Mouse (Mus musculus) midbrain, embryonic 13.5 days (tissue): ENCODE results near the gene Mtmr14. TPM values are rescaled to one million over a fixed set of nuclear protein-coding genes. Genes with fewer than 3 reads are reported as not detected.

Source experiments
- ATAC-seq: fragments of 200-750 bp; cut with Nextera tagmentation; 2 replicates; pipeline ENCODE4 v1.8.0; 2017; ENCODE audit warnings: mild to moderate bottlenecking, moderate TSS enrichment, moderate library complexity
- H3K27ac ChIP-seq: fragments of 300-500 bp; sonication (generic); 2 replicates; pipeline ENCODE4 v1.5.1; 2015; ENCODE audit warnings: inconsistent platforms, mild to moderate bottlenecking, moderate library complexity
- H3K27me3 ChIP-seq: fragments of 300-500 bp; sonication (generic); 2 replicates; pipeline ENCODE4 v1.6.1; 2015; ENCODE audit warnings: mild to moderate bottlenecking, inconsistent platforms
- H3K36me3 ChIP-seq: fragments of 300-500 bp; sonication (generic); 2 replicates; pipeline ENCODE4 v1.6.1; 2015; ENCODE audit warnings: mild to moderate bottlenecking, inconsistent platforms
- H3K4me1 ChIP-seq: fragments of 300-500 bp; sonication (generic); replicated peaks from 2 replicates; pipeline ENCODE4 v1.6.1; 2015; ENCODE audit warnings: inconsistent platforms
- H3K4me2 ChIP-seq: fragments of 300-500 bp; sonication (generic); replicated peaks from 2 replicates; pipeline ENCODE4 v1.6.1; 2015; ENCODE audit warnings: moderate library complexity, mild to moderate bottlenecking, inconsistent platforms
- H3K4me3 ChIP-seq: fragments of 300-500 bp; sonication (generic); replicated peaks from 2 replicates; pipeline ENCODE4 v1.5.1; 2015; ENCODE audit warnings: mild to moderate bottlenecking, inconsistent platforms
- H3K9ac ChIP-seq: fragments of 300-500 bp; sonication (generic); replicated peaks from 2 replicates; pipeline ENCODE4 v1.6.1; 2015; ENCODE audit warnings: mild to moderate bottlenecking, inconsistent platforms
- H3K9me3 ChIP-seq: fragments of 300-500 bp; sonication (generic); 2 replicates; pipeline ENCODE4 v1.6.1; 2016; ENCODE audit warnings: mild to moderate bottlenecking, inconsistent platforms
- WGBS: fragments of 180-500 bp; shearing (Covaris S2); methylation state at CpG from one replicate; pipeline ENCODE4 v1.1.7; 2015; 5-methylcytosine and 5-hydroxymethylcytosine counted together
- polyA plus RNA-seq: library from polyadenylated mRNA; unstranded; fragments of >200 nt; fragmentation: Nextera tagmentation; extraction: Ambion mirVana; gene quantifications from 2 replicates; pipeline ENCODE4 v1.2.1, GENCODE M21; 2015

Gene Mtmr14
- polyA plus RNA-seq: 40.4 and 45.0 TPM in 2 replicates

DNA sequence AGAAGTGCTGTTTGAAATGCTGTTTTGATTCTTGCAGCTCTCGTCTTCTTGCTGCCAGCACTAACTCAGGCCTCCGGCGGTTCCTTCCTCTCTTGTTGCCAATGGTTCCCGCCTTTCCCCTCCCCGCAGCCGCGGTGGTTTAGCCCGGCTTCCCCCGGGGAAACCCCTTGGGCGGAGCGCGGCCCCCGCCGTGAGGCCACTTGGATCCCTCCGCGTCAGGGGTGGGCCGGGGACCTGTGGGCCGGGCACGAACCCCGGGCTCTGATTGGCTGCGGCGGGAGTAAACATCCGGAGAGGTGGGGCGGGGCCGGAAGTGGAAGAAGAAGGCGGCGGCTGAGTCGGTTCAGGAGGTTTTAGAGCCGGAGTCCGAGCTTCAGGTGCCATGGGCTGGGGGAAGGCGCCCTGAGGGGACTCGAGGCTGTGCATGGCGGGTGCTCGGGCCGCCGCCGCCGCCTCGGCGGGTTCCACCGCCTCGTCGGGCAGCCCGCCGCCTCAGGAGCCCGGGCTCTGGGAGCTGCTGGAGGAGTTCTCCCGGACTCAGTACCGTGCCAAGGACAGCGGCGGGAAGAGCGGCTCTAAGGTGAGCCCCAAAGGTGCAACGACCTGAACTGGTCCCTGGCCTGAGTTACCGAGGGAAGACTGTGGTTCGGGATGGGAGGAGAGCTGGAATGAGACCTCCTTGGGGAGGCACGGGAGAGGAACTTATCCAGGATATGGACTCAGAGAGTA is at the start of gene Mtmr14:
Gene Mtmr14, plus strand, starts transcription at position 302 of the 729 bp plus-strand sequence.
- Histone ChIP-seq H3K4me2 (peak within 1 kb of the TSS; percentile 95), H3K4me3 (peak within 1 kb of the TSS; percentile 94), H3K27ac (peak within 1 kb of the TSS; percentile 74), H3K27me3 (no peaks in the 10 kb centered on the region), H3K9me3 (no peaks in the 10 kb centered on the region), H3K4me1 (peaks cover 16% of the 10 kb centered on the region), H3K9ac (peak within 1 kb of the TSS; percentile 88), H3K36me3 (peaks cover 22% of the 10 kb centered on the region)
- ATAC-seq: peak; percentile 97
- under 1% methylated on average over 55 of the region's 55 CpGs for WGBS

DNA sequence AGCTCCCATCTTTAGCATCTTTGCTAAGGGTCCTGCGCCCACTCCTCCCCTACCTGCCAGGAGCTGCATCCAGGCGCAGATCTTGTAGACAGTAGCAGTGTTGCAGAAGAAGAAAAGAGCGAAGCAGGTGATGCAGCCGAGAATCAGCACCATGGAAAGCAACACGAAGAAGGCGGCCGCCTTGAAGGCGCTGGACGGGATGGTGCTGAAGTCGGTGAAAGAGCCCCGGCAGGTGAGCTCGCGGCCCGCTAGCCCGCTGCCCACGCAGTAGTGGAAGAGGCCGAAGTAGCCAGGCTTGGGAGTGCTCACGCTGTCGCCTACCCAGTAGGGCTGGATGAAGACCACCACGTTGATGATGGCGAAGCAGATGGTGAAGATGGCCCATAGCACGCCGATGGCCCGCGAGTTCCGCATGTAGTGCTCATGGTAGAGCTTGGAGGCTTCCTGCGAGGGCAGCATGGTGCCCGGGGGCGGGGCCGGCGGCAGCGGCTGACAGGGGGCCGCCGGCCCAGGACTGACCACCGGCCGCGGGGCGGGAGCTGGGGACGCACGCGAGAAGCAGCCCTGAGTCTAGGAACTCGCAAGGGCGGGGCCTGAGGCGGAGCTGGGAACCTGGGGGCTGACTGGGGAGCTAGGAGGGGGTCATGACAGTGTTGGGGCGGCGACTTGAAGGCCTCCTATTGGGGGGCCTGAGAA is 43.7 kb upstream of the Mtmr14 start:
- H3K4me2 ChIP-seq: peak overlapping the region; percentile 88
- H3K36me3 ChIP-seq: peaks cover 10% of the 10 kb centered on the region
- peaks cover 5% of the 10 kb centered on the region; the same call in 1 of the 2 replicates for H3K27me3 ChIP-seq
- peak overlapping the region; percentile 69 for H3K4me3 ChIP-seq
- ATAC-seq: peak; percentile 63
- no peaks in the 10 kb centered on the region for H3K9me3 ChIP-seq
- peaks cover 38% of the 10 kb centered on the region for H3K4me1 ChIP-seq
- 2% methylated on average over 46 of the region's 46 CpGs for whole genome bisulfite sequencing
- peak overlapping the region; percentile 46 for H3K27ac ChIP-seq
- peak overlapping the region; percentile 83 for H3K9ac ChIP-seq

DNA sequence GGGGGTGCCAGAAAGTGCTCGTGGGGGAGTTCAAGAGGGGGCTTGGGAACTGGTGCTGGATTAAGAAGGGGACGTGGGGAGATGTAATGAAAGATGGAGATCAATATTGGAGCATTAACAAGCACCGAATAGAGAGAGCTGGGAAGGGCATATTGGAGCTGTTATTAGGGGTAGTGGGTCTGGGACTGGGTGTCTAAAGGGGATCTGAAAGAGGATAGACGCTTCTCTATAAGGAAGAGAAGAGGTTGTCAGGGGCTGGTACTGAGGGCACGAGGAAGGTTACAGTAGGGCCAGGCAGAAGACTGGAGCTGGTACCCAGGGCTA is 43.2 kb upstream of the Mtmr14 start:
- peak overlapping the region; percentile 88 for H3K4me2 ChIP-seq
- peaks cover 38% of the 10 kb centered on the region for H3K4me1 ChIP-seq
- peak overlapping the region; percentile 69 for H3K4me3 ChIP-seq
- ATAC-seq: peak; percentile 57; the same call in 1 of the 2 replicates
- peak overlapping the region; percentile 82 for H3K27ac ChIP-seq
- H3K36me3 ChIP-seq: peaks cover 5% of the 10 kb centered on the region; the same call in 1 of the 2 replicates
- 3% methylated on average over 5 of the region's 5 CpGs for WGBS
- H3K9ac ChIP-seq: peak overlapping the region; percentile 83
- H3K27me3 ChIP-seq: peaks cover 5% of the 10 kb centered on the region; the same call in 1 of the 2 replicates
- H3K9me3 ChIP-seq: no peaks in the 10 kb centered on the region

DNA sequence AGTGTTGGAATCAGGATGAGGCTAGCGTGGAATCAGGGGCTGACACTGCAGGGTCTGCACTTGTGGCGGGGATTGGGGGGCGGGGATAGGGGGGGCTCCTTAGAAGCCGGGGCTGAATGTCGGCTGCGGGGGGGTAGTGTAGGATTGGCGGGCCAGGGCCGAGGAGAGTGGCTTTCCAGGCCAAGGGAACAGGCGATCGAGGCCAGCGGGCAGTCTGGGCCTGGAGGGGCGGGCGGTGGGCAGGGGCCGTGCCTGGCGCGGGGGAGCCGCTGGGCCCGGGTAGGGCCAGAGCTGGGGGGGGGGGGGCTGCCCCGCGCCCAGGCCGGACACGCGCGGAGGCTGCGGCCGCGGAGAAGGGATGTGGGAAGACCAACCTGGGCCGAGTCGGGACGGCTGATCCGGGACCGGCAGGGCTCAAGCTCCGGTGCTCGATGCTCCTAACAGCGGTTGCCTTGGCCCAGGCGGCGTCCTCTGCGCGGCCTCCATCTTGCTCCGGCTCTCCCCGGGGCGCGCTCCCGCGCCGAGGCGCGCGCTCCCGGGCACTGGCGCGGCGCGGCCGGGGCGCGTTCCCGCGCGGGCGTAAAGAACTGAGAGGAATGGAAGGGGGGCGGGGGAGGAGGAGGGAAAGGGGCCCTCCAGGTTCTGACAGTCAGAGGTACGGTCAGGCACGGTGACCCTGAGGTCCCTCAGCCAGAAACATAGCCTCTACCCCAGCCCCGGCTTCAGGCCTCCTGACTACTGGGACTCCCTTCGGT is 42.6 kb upstream of the Mtmr14 start, which contains the start of gene Lhfpl4:
Gene Lhfpl4, minus strand, starts transcription at position 544 of the 755 bp plus-strand sequence.
- Histone ChIP-seq H3K4me3 (peak within 1 kb of the TSS; percentile 69), H3K4me1 (peaks cover 38% of the 10 kb centered on the region), H3K9ac (peak within 1 kb of the TSS; percentile 83), H3K4me2 (peak within 1 kb of the TSS; percentile 88), H3K27ac (peak within 1 kb of the TSS; percentile 82), H3K9me3 (no peaks in the 10 kb centered on the region), H3K36me3 (peaks cover 5% of the 10 kb centered on the region; the same call in 1 of the 2 replicates), H3K27me3 (peaks cover 5% of the 10 kb centered on the region; the same call in 1 of the 2 replicates)
- 1% methylated on average over 54 of the region's 66 CpGs for WGBS
- ATAC-seq: peak; percentile 93

DNA sequence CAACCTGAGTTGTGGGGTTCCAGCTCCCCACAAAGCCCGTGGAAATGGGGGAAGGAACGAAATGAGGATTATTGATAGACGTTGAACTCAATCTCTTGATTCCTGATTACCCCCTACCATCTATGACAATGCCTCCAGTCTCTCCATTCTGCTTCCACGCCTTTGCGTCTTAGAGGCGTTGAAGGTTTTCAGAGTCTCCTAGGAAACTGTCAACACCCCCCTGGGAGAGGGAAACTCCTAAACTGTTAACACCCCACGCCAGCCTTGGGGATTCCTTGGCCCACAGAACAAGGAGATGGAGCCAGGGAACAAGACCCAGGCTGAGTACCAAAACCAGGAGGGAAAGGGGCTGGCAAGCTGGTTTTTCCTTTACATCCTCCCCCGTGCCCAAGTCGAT is 42.0 kb upstream of the Mtmr14 start:
- Histone ChIP-seq H3K27me3 (peaks cover 5% of the 10 kb centered on the region; the same call in 1 of the 2 replicates), H3K9ac (peak overlapping the region; percentile 83), H3K4me1 (peaks cover 38% of the 10 kb centered on the region), H3K27ac (peak overlapping the region; percentile 82), H3K9me3 (no peaks in the 10 kb centered on the region), H3K36me3 (peaks cover 5% of the 10 kb centered on the region; the same call in 1 of the 2 replicates), H3K4me3 (peak overlapping the region; percentile 69), H3K4me2 (peak overlapping the region; percentile 88)
- 6% methylated on average over 9 of the region's 9 CpGs for WGBS
- peak; percentile 16 for ATAC-seq

DNA sequence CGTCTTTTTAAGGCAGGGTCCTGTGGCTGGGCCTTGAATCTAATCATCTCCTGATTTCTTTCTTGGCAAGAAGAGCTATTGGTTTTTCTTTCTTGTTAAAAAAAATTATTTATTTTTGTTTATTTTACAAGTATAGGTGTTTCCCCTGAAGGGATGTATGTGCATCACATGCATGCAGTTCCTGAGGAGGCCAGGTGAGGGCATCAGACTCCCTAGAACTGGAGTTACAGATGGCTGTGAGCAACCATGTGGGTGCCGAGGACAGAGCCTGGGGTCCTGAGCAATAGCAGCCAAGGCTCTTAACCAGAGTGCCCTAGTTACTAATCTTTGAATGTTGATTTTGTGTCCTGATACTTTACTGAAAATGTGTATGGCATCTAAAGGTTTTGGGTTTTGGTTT is 21.4 kb upstream of the Mtmr14 start:
- Histone ChIP-seq H3K9ac (no peak overlapping the region), H3K4me2 (no peak overlapping the region), H3K4me1 (no peaks in the 10 kb centered on the region), H3K9me3 (0 out of 2 replicates have a peak, but pooled peaks cover 3% of the 10 kb centered on the region), H3K27ac (no peak overlapping the region), H3K36me3 (no peaks in the 10 kb centered on the region), H3K4me3 (no peak overlapping the region), H3K27me3 (no peaks in the 10 kb centered on the region)
- no peak for ATAC-seq
- 82% methylated on average over 2 of the region's 2 CpGs for WGBS

DNA sequence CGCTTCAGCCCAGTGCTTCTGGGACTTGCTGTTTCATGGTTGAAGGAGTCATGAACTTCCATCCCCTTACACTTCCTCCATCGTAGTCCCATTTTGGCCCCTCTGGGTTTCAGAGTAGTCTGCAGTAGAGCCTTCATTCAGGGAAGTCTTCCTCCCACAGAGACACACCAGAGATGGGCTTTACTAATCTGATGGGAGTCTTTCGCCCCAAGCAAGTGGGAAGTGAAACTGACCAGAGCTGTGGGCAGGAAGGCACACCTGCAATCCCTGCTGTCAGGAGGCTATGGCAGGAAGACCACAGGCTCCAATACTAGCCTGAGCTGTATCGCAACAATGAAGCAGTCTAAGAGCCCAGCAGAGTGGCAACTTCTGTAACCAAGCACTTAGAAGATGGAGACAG is 11.8 kb upstream of the Mtmr14 start:
- WGBS: 80% methylated on average over 4 of the region's 4 CpGs
- Histone ChIP-seq H3K9me3 (no peaks in the 10 kb centered on the region), H3K4me1 (no peaks in the 10 kb centered on the region), H3K36me3 (no peaks in the 10 kb centered on the region), H3K27ac (no peak overlapping the region), H3K4me2 (no peak overlapping the region), H3K27me3 (no peaks in the 10 kb centered on the region), H3K9ac (no peak overlapping the region), H3K4me3 (no peak overlapping the region)
- no peak for ATAC-seq

DNA sequence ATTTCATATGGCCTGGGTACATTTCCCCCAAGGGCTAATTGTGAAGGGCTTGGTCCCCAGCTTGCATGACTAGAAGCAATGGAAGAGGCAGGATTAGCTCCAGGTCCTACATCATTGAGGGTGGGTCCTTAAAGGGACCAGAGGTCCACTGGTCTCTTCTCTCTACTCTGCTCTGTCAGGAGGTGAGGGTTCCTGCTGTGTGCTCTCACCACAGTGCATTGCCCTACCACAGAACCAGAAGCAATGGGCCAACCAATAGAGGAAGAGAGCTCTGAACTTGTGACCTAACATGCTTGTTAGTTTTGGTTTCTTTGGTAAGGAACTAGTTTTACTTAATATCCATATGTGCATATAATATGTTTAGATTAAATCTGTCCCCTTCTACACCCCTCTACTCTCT is 10.9 kb upstream of the Mtmr14 start:
- no peak for ATAC-seq
- H3K27me3 ChIP-seq: no peaks in the 10 kb centered on the region
- H3K27ac ChIP-seq: no peak overlapping the region
- no peak overlapping the region for H3K4me2 ChIP-seq
- H3K9me3 ChIP-seq: no peaks in the 10 kb centered on the region
- no peaks in the 10 kb centered on the region for H3K36me3 ChIP-seq
- H3K4me3 ChIP-seq: no peak overlapping the region
- no peaks in the 10 kb centered on the region for H3K4me1 ChIP-seq
- no peak overlapping the region for H3K9ac ChIP-seq

DNA sequence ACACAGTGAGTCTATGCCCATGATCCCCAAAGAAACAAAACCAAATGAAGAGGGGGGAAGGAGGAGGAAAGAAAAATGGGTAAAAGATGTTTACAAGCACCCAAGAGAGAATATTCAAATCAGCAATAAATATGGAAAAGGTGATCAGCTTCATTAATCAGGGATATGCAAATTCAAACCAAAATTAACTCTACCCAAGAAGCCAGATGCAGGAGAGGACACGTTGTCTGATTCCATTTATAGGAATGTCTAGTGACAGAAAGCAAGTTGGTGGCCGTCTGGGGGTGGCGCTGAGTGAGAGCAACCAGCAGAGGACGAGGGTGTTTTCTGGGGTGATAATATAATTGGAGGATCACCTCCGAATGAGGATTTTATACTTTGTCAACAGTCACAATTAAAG is 2.5 kb upstream of the Mtmr14 start:
- Histone ChIP-seq H3K27me3 (no peaks in the 10 kb centered on the region), H3K4me3 (no peak overlapping the region)
- WGBS: 71% methylated on average over 5 of the region's 5 CpGs

DNA sequence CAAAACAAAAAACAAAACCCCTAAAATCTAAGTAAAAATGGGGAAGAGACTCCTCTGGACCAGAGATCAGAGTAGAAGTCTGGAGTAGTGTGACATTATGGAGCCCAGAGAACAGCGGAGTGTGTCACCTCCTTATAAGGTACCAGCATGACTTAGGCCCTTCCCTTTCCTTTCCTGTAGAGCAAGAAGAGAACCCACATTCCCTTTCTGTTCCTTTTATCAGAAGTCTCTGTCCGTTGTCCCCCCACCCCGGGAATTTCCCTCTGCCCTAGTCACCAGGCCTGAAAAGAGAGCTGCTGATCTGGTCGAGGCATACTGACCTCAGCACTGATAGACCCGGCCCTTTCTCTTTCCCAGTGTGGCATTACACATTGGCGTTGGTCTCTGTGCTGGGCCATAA is 799 bp downstream of the Mtmr14 start:
- ATAC-seq: 0 out of 2 replicates have a peak, but pooled peaks have one; percentile 5

More for the DNA sequence above, 2.5 kb upstream of the Mtmr14 start:
- Histone ChIP-seq H3K36me3 (peaks cover 3% of the 10 kb centered on the region; the same call in 1 of the 2 replicates), H3K9me3 (no peaks in the 10 kb centered on the region), H3K9ac (no peak overlapping the region), H3K4me1 (peaks cover 16% of the 10 kb centered on the region), H3K4me2 (no peak overlapping the region), H3K27ac (no peak overlapping the region)
- ATAC-seq: no peak

DNA sequence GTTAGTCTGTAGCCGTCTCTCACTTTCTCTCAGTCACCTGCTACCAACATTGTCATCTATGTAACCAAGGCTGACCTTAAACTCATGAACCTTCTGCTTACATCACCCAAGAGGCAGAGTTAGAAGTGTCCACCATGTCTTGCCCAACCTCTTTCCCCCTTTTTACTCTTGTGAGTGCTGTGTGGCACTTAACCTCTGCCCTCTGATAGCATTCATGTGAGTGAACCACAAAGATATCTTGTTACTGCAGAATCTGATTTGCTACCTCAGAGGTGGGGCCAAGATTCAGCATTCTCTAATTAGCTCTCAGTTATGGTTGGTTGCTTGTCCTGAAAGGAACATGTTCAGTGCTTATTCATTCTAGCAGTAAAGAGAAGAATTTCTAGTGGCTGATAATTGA is 5.1 kb downstream of the Mtmr14 start:
- 85% methylated on average over 1 of the region's 1 CpGs for WGBS
- no peak for ATAC-seq

More for the DNA sequence above, 799 bp downstream of the Mtmr14 start:
- H3K27me3 ChIP-seq: no peaks in the 10 kb centered on the region
- H3K36me3 ChIP-seq: peaks cover 24% of the 10 kb centered on the region
- no peak overlapping the region for H3K27ac ChIP-seq
- H3K4me1 ChIP-seq: peaks cover 16% of the 10 kb centered on the region
- H3K4me2 ChIP-seq: peak overlapping the region; percentile 95
- H3K9ac ChIP-seq: peak overlapping the region; percentile 88
- no peaks in the 10 kb centered on the region for H3K9me3 ChIP-seq
- H3K4me3 ChIP-seq: peak overlapping the region; percentile 94
- WGBS: 52% methylated on average over 6 of the region's 6 CpGs

More for the DNA sequence above, 5.1 kb downstream of the Mtmr14 start:
- no peak overlapping the region for H3K27ac ChIP-seq
- H3K36me3 ChIP-seq: peaks cover 47% of the 10 kb centered on the region
- H3K9ac ChIP-seq: no peak overlapping the region
- no peak overlapping the region for H3K4me3 ChIP-seq
- no peak overlapping the region for H3K4me2 ChIP-seq
- peaks cover 13% of the 10 kb centered on the region for H3K4me1 ChIP-seq
- no peaks in the 10 kb centered on the region for H3K9me3 ChIP-seq
- H3K27me3 ChIP-seq: no peaks in the 10 kb centered on the region
